36 mouse cellular contexts compared by ENCODE assay signal in genomic region chr6:65498786-65499185, GRCm38 (mm10). TPM values are rescaled to one million over a fixed set of nuclear protein-coding genes. Genes with fewer than 3 reads are reported as not detected.
"Had no signal": no experiment of that assay in that cellular context is flagged by ENCODE, and none has a peak within 500 bp of the region (broad histone marks: within the 10 kb centered on the region; RNA-seq: fewer than 3 reads in every experiment).

No protein-coding gene starts in this region.

- H3K4me2 ChIP-seq: heart, embryonic 13.5 days; heart, embryonic 15.5 days; hindbrain, embryonic 12.5 days; hindbrain, embryonic 14.5 days; kidney, embryonic 15.5 days; limb, embryonic 13.5 days; limb, embryonic 15.5 days; liver, embryonic 12.5 days had no signal

- H3K9me3 ChIP-seq: heart, embryonic 10.5 days; heart, embryonic 13.5 days; heart, embryonic 15.5 days; hindbrain, embryonic 10.5 days; hindbrain, embryonic 12.5 days; kidney, embryonic 15.5 days; limb, embryonic 13.5 days; limb, embryonic 15.5 days; liver, embryonic 12.5 days had no signal

- ATAC-seq: hindbrain, embryonic 16.5 days; intestine, embryonic 16.5 days; liver, embryonic 12.5 days had no signal

- H3K36me3 ChIP-seq: heart, embryonic 10.5 days; heart, embryonic 13.5 days; heart, embryonic 15.5 days; hindbrain, embryonic 10.5 days; hindbrain, embryonic 12.5 days; kidney, embryonic 15.5 days; limb, embryonic 13.5 days; limb, embryonic 15.5 days; liver, embryonic 12.5 days had no signal

- H3K4me1 ChIP-seq: heart, embryonic 10.5 days; heart, embryonic 13.5 days; heart, embryonic 15.5 days; hindbrain, embryonic 10.5 days; hindbrain, embryonic 12.5 days; kidney, embryonic 15.5 days; limb, embryonic 13.5 days; limb, embryonic 15.5 days; liver, embryonic 12.5 days had no signal

- DNase-seq: gastrocnemius, adult 2 months; gastrocnemius, postnatal 10 days; gastrocnemius, postnatal 25 days; heart, adult 18-20 months; heart, postnatal 14 days; heart, postnatal 36 days; kidney, adult 11 months; kidney, adult 2 months; kidney, adult 9 months; kidney, postnatal 14 days; kidney, postnatal 36 days; layer of hippocampus, adult 9-11 months; layer of hippocampus, postnatal 36 days; left cerebral cortex, postnatal 4 days had no signal

- H3K9ac ChIP-seq: heart, embryonic 13.5 days; heart, embryonic 15.5 days; hindbrain, embryonic 12.5 days; hindbrain, embryonic 14.5 days; kidney, embryonic 15.5 days; limb, embryonic 13.5 days; limb, embryonic 15.5 days; liver, embryonic 12.5 days; liver, embryonic 14.5 days had no signal

- H3K27me3 ChIP-seq: heart, embryonic 13.5 days; heart, embryonic 15.5 days; hindbrain, embryonic 12.5 days; kidney, embryonic 15.5 days; limb, embryonic 13.5 days; limb, embryonic 15.5 days; liver, embryonic 12.5 days had no signal

- H3K4me3 ChIP-seq: gastrocnemius, adult 2 months; heart, embryonic 10.5 days; heart, embryonic 13.5 days; heart, embryonic 15.5 days; hindbrain, embryonic 10.5 days; hindbrain, embryonic 12.5 days; kidney, embryonic 15.5 days; limb, embryonic 13.5 days; limb, embryonic 15.5 days; liver, embryonic 12.5 days had no signal

- H3K27ac ChIP-seq: gastrocnemius, adult 2 months; heart, embryonic 10.5 days; heart, embryonic 13.5 days; heart, embryonic 15.5 days; hindbrain, embryonic 10.5 days; hindbrain, embryonic 12.5 days; hindbrain, embryonic 14.5 days; kidney, embryonic 15.5 days; kidney, postnatal 0 days; limb, embryonic 13.5 days; limb, embryonic 15.5 days; liver, embryonic 12.5 days; liver, embryonic 14.5 days had no signal

RNA-seq across cellular contexts. Expression of gene Tnip3, which starts 26.3 kb away (rescaled TPM):
- total RNA-seq: gastrocnemius, postnatal 25 days; layer of hippocampus, adult 18-20 months; layer of hippocampus, adult 8-10 months; layer of hippocampus, postnatal 14 days; layer of hippocampus, postnatal 36 days; left cerebral cortex, adult 8-10 months; left cerebral cortex, postnatal 10 days; left cerebral cortex, postnatal 4 days had no signal
- polyA plus RNA-seq: heart, embryonic 10.5 days; hindbrain, embryonic 10.5 days; hindbrain, embryonic 12.5 days; hindbrain, embryonic 14.5 days; hindbrain, embryonic 16.5 days; intestine, embryonic 14.5 days; limb, embryonic 11.5 days; liver, adult 2 months had no signal
